Mouse (Mus musculus) spleen, adult 2 months (tissue): ENCODE data around the gene Lpar1.

ENCODE experiments used
- CTCF ChIP-seq: fragments of 200-500 bp; IDR thresholded peaks from 2 replicates; pipeline ENCODE4 v1.5.1; 2011; ENCODE audit warnings: mild to moderate bottlenecking, inconsistent platforms; ENCODE audit not compliant: insufficient read depth, insufficient read length, insufficient replicate concordance; ENCODE audit errors: extremely low read depth
- POLR2A ChIP-seq: fragments of 200-500 bp; IDR thresholded peaks from 2 replicates; pipeline ENCODE4 v1.6.1; 2011; ENCODE audit warnings: low read depth, low read length, inconsistent platforms

DNA sequence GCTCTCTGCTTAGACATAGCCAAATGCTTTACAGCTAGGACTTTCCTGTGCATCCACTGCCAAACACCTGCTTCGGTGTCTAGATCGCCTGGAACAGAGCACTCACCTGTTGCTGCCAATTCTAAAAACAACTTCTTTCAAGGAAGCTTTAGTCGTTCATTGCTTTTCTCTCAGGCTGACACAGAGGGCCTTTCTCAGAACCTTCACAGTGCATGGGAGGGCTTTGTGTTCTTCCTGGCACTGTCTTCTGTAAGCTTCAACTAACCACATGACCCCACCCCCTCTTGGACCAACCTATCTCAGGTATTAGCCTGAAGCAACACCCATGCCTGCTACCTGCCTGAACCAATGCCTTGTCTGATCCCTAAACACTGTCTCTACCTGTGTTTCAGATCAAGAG is 15.0 kb downstream of the Lpar1 start:
- TF ChIP-seq POLR2A: no peak
- no peak for TF ChIP-seq CTCF
